ENCODE assay signal across 18 mouse cellular contexts in the genomic region with DNA sequence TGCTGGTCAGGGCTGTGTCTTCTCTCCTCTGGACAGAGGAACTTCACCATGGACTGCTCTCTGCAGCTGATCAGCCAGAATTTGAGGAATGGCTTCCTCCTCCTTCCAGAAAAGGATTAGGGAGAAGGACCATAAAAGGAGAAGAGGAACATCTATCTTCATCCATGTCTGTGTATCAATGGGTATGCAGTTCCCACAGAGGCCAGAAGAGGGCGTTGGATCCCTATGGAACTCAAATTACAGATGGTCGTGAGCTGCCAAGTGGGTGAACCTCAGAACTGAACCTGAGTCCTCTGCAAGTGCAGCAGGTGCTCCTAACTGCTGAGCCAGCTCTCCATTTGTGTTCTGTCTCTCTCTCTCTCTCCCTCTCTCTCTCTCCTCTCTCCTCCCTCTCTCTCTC. TPM values are rescaled to one million over a fixed set of nuclear protein-coding genes. Genes with fewer than 3 reads are reported as not detected.
A peak's percentile ranks its signal among the peaks of the same experiment; 100 is the strongest.
DNase-seq lines count a peak whose midpoint lies in the region; ATAC-seq and TF ChIP-seq lines count a peak whose summit lies in the region.
"Had no signal": no experiment of that assay in that cellular context is flagged by ENCODE, and none has a peak within 500 bp of the region (broad histone marks: within the 10 kb centered on the region; RNA-seq: fewer than 3 reads in every experiment).

No protein-coding gene starts in this region.

- TF ChIP-seq RAD21 in MEL (IDR thresholded peaks at IDR 0.05; ENCODE audit: low read depth, low read length): no peak

- H3K4me1 ChIP-seq in hindbrain, postnatal 0 days (ENCODE audit: insufficient read depth, low read length): peaks cover 3% of the 10 kb centered on the region; the same call in 1 of the 2 replicates
- 0 out of 2 replicates have a peak, but pooled peaks cover 3% of the 10 kb centered on the region for H3K4me1 ChIP-seq in hindbrain, embryonic 14.5 days (replicated peaks; ENCODE audit: control insufficient read depth, insufficient read depth, low read length)
- H3K4me1 ChIP-seq in liver, postnatal 0 days (ENCODE audit: insufficient read depth): no peaks in the 10 kb centered on the region
- peaks cover 7 to 13% of the 10 kb centered on the region in 2 experiments for H3K4me1 ChIP-seq in MEL (ENCODE audit: control insufficient read depth in 1 of 2, insufficient read depth in 2 of 2, low read length in 2 of 2)
- peaks cover 14% of the 10 kb centered on the region; the same call in 1 of the 2 replicates for H3K4me1 ChIP-seq in neural tube, embryonic 15.5 days
- H3K4me1 ChIP-seq: embryonic facial prominence, embryonic 12.5 days; forebrain, embryonic 12.5 days had no signal

- H3K36me3 ChIP-seq in hindbrain, postnatal 0 days (ENCODE audit: insufficient read depth, low read length): no peaks in the 10 kb centered on the region
- no peaks in the 10 kb centered on the region for H3K36me3 ChIP-seq in hindbrain, embryonic 14.5 days (replicated peaks; ENCODE audit: control insufficient read depth, insufficient read depth)
- H3K36me3 ChIP-seq in liver, postnatal 0 days (replicated peaks; ENCODE audit: insufficient read depth, low read length): no peaks in the 10 kb centered on the region
- peaks cover 0 to 9% of the 10 kb centered on the region in 2 experiments; a peak in 2 of 4 replicates for H3K36me3 ChIP-seq in MEL (ENCODE audit: control insufficient read depth in 1 of 2, insufficient read depth in 2 of 2, low read length in 2 of 2)
- peaks cover 4% of the 10 kb centered on the region; the same call in 1 of the 2 replicates for H3K36me3 ChIP-seq in neural tube, embryonic 15.5 days
- H3K36me3 ChIP-seq: embryonic facial prominence, embryonic 12.5 days; forebrain, embryonic 12.5 days had no signal

- no peak for ATAC-seq in hindbrain, postnatal 0 days
- no peak for ATAC-seq in hindbrain, embryonic 14.5 days (ENCODE audit: low FRiP score)
- no peak for ATAC-seq in liver, postnatal 0 days
- no peak for ATAC-seq in neural tube, embryonic 15.5 days (ENCODE audit: low FRiP score)
- ATAC-seq: hindbrain, embryonic 16.5 days had no signal

- no peaks in the 10 kb centered on the region for H3K79me2 ChIP-seq in MEL (ENCODE audit: control insufficient read depth, insufficient read depth, low read length, poor library complexity)

- peak; percentile 41 for TF ChIP-seq CTCF in hindbrain, postnatal 0 days (IDR thresholded peaks at IDR 0.05; ENCODE audit: low read depth)
- TF ChIP-seq CTCF in liver, postnatal 0 days (IDR thresholded peaks at IDR 0.05; ENCODE audit: low read depth): 0 out of 2 replicates have a peak, but pooled peaks have one; percentile 8
- TF ChIP-seq CTCF in MEL (IDR thresholded peaks at IDR 0.05 in 2 of 3, conservative IDR thresholded peaks at IDR 0.05 in 1 of 3; ENCODE audit: control insufficient read depth in 1 of 3, insufficient read depth in 1 of 3, low read depth in 2 of 3, low read length in 3 of 3, poor library complexity in 1 of 3, severe bottlenecking in 1 of 3): peak; percentile 30 to 88 (median 54); a peak in 5 of 6 replicates
- TF ChIP-seq CTCF in brain, embryonic 14.5 days (IDR thresholded peaks at IDR 0.05; ENCODE audit: borderline replicate concordance, extremely low read depth, insufficient read depth, insufficient read length): peak; percentile 39

- H3K4me3 ChIP-seq in hindbrain, postnatal 0 days (ENCODE audit: low read length): no peak overlapping the region
- no peak overlapping the region for H3K4me3 ChIP-seq in hindbrain, embryonic 14.5 days (replicated peaks; ENCODE audit: low read length)
- H3K4me3 ChIP-seq in liver, postnatal 0 days (ENCODE audit: low read depth, low read length): no peak overlapping the region
- no peak overlapping the region for H3K4me3 ChIP-seq in MEL (ENCODE audit: control insufficient read depth in 1 of 2, insufficient read depth in 1 of 2, low read depth in 2 of 2, low read length in 2 of 2)
- no peak overlapping the region for H3K4me3 ChIP-seq in neural tube, embryonic 15.5 days (replicated peaks)
- H3K4me3 ChIP-seq: embryonic facial prominence, embryonic 12.5 days; forebrain, embryonic 12.5 days; heart, embryonic 10.5 days; limb, embryonic 12.5 days; liver, embryonic 13.5 days had no signal

- H3K27me3 ChIP-seq in hindbrain, postnatal 0 days (ENCODE audit: insufficient read depth, low read length): no peaks in the 10 kb centered on the region
- H3K27me3 ChIP-seq in hindbrain, embryonic 14.5 days (ENCODE audit: control insufficient read depth, insufficient read depth, low read length): no peaks in the 10 kb centered on the region
- no peaks in the 10 kb centered on the region for H3K27me3 ChIP-seq in liver, postnatal 0 days (ENCODE audit: insufficient read depth, low read length)
- no peaks in the 10 kb centered on the region for H3K27me3 ChIP-seq in MEL (ENCODE audit: control insufficient read depth in 1 of 2, insufficient read depth in 2 of 2, low read length in 2 of 2)
- no peaks in the 10 kb centered on the region for H3K27me3 ChIP-seq in neural tube, embryonic 15.5 days (replicated peaks)
- H3K27me3 ChIP-seq: embryonic facial prominence, embryonic 12.5 days; forebrain, embryonic 12.5 days; limb, embryonic 12.5 days; liver, embryonic 13.5 days had no signal

- WGBS in hindbrain, postnatal 0 days: 88% methylated on average over 2 of the region's 2 CpGs
- 89% methylated on average over 2 of the region's 2 CpGs for WGBS in hindbrain, embryonic 14.5 days
- WGBS in liver, postnatal 0 days (ENCODE audit: insufficient replicate concordance): 69% methylated on average over 2 of the region's 2 CpGs
- 82% methylated on average over 2 of the region's 2 CpGs for WGBS in neural tube, embryonic 15.5 days

- no peak overlapping the region for H3K27ac ChIP-seq in hindbrain, postnatal 0 days
- no peak overlapping the region for H3K27ac ChIP-seq in hindbrain, embryonic 14.5 days
- H3K27ac ChIP-seq in liver, postnatal 0 days (ENCODE audit: low read depth): no peak overlapping the region
- no peak overlapping the region for H3K27ac ChIP-seq in MEL (ENCODE audit: control insufficient read depth, low read depth, low read length)
- H3K27ac ChIP-seq in neural tube, embryonic 15.5 days (replicated peaks): no peak overlapping the region
- H3K27ac ChIP-seq: embryonic facial prominence, embryonic 12.5 days; forebrain, embryonic 12.5 days; heart, embryonic 10.5 days; limb, embryonic 12.5 days; liver, embryonic 13.5 days had no signal

- no peak overlapping the region for H3K9ac ChIP-seq in hindbrain, postnatal 0 days (replicated peaks; ENCODE audit: low read length)
- no peak overlapping the region for H3K9ac ChIP-seq in hindbrain, embryonic 14.5 days
- no peak overlapping the region for H3K9ac ChIP-seq in liver, postnatal 0 days (replicated peaks)
- no peak overlapping the region for H3K9ac ChIP-seq in MEL (ENCODE audit: control insufficient read depth, low read depth, low read length, poor library complexity, severe bottlenecking)
- no peak overlapping the region for H3K9ac ChIP-seq in neural tube, embryonic 15.5 days (replicated peaks)
- H3K9ac ChIP-seq: embryonic facial prominence, embryonic 12.5 days; forebrain, embryonic 12.5 days; limb, embryonic 12.5 days; liver, embryonic 13.5 days had no signal

- H3K4me2 ChIP-seq in hindbrain, postnatal 0 days (ENCODE audit: low read depth, low read length): no peak overlapping the region
- H3K4me2 ChIP-seq in hindbrain, embryonic 14.5 days (replicated peaks): no peak overlapping the region
- no peak overlapping the region for H3K4me2 ChIP-seq in liver, postnatal 0 days (ENCODE audit: low read depth, low read length)
- H3K4me2 ChIP-seq in neural tube, embryonic 15.5 days: no peak overlapping the region
- H3K4me2 ChIP-seq: embryonic facial prominence, embryonic 12.5 days; forebrain, embryonic 12.5 days; limb, embryonic 12.5 days; liver, embryonic 13.5 days; midbrain, embryonic 11.5 days had no signal

- no peak for TF ChIP-seq EP300 in liver, postnatal 0 days (IDR thresholded peaks at IDR 0.05; ENCODE audit: low read depth)
- no peak for TF ChIP-seq EP300 in MEL (IDR thresholded peaks at IDR 0.05; ENCODE audit: low read depth in 1 of 2, low read length in 2 of 2)

- no peak for TF ChIP-seq POLR2A in MEL (IDR thresholded peaks at IDR 0.05; ENCODE audit: control insufficient read depth in 1 of 2, insufficient read depth in 1 of 2, low read depth in 1 of 2, low read length in 2 of 2, poor library complexity in 1 of 2)
- no peak for TF ChIP-seq POLR2A in brain, embryonic 14.5 days (IDR thresholded peaks at IDR 0.05; ENCODE audit: borderline replicate concordance, extremely low read depth, insufficient read depth, insufficient read length, poor library complexity, severe bottlenecking)

- no peaks in the 10 kb centered on the region for H3K9me3 ChIP-seq in hindbrain, postnatal 0 days (ENCODE audit: low read length)
- H3K9me3 ChIP-seq in hindbrain, embryonic 14.5 days (ENCODE audit: control insufficient read depth, low read length): no peaks in the 10 kb centered on the region
- H3K9me3 ChIP-seq in liver, postnatal 0 days (ENCODE audit: low read length): peaks cover 5% of the 10 kb centered on the region; the same call in 1 of the 2 replicates
- H3K9me3 ChIP-seq in MEL (replicated peaks; ENCODE audit: insufficient read depth, low read length): no peaks in the 10 kb centered on the region
- no peaks in the 10 kb centered on the region for H3K9me3 ChIP-seq in neural tube, embryonic 15.5 days (replicated peaks)
- H3K9me3 ChIP-seq: heart, embryonic 10.5 days; liver, embryonic 13.5 days had no signal

- no peak for DNase-seq in hindbrain, postnatal 0 days (ENCODE audit: low spot score)
- no peak for DNase-seq in hindbrain, embryonic 14.5 days (ENCODE audit: low spot score)
- no peak for DNase-seq in liver, postnatal 0 days
- DNase-seq in liver (no peak), MEL (ENCODE audit: low read depth, low spot score) (peak; percentile 56)
- no peak for DNase-seq in brain, embryonic 14.5 days (ENCODE audit: low read depth)
- no peak for DNase-seq in thymus, postnatal 36 days
- DNase-seq: cerebellum, adult 18-20 months; kidney, adult 11 months; liver, embryonic 13.5 days; thymus, adult 18-20 months had no signal

RNA-seq across cellular contexts. Expression of a gene that starts 15.2 kb away (rescaled TPM):
- total RNA-seq in hindbrain, postnatal 0 days (2014; rRNA removed): 18.7 and 22.4 TPM in 2 replicates
- 13.1 and 14.4 TPM in 2 replicates for polyA plus RNA-seq in hindbrain, postnatal 0 days (2015; fragmentation: Nextera tagmentation; extraction: Ambion mirVana)
- polyA plus RNA-seq in hindbrain, embryonic 14.5 days (2014; fragmentation: Nextera tagmentation; extraction: Ambion mirVana): 15.9 and 18.8 TPM in 2 replicates
- 2.5 TPM in 2 replicates for polyA plus RNA-seq in liver, postnatal 0 days (2015; fragmentation: Nextera tagmentation; extraction: Ambion mirVana)
- 9.1 and 14.2 TPM in 2 replicates for total RNA-seq in MEL (2012; rRNA removed)
- polyA plus RNA-seq in MEL (2012; ENCODE audit: insufficient read depth in 1 of 2, insufficient read length in 2 of 2, low read depth in 1 of 2, low replicate concordance in 2 of 2, missing spikeins in 1 of 2): 10 to 100 TPM in 1 of 2 experiments, not detected in 1; 12.1 TPM
- polyA plus RNA-seq in brain, embryonic 14.5 days (2012; rRNA removed): 18.0 and 20.4 TPM in 2 replicates
- polyA plus RNA-seq in neural tube, embryonic 15.5 days (2015; fragmentation: Nextera tagmentation; extraction: Ambion mirVana): 13.9 and 14.6 TPM in 2 replicates

RNA-seq across cellular contexts. Expression of a gene that starts 57.0 kb away (rescaled TPM):
- total RNA-seq in hindbrain, postnatal 0 days (2014; rRNA removed): 18.9 and 21.0 TPM in 2 replicates
- 59.4 and 60.8 TPM in 2 replicates for polyA plus RNA-seq in hindbrain, postnatal 0 days (2015; fragmentation: Nextera tagmentation; extraction: Ambion mirVana)
- polyA plus RNA-seq in hindbrain, embryonic 14.5 days (2014; fragmentation: Nextera tagmentation; extraction: Ambion mirVana): 99.4 and 117 TPM in 2 replicates
- 5.1 and 6.4 TPM in 2 replicates for polyA plus RNA-seq in liver, postnatal 0 days (2015; fragmentation: Nextera tagmentation; extraction: Ambion mirVana)
- total RNA-seq in MEL (2012; rRNA removed): 170 and 176 TPM in 2 replicates
- 100 to 1,000 TPM; 300 to 388 TPM for polyA plus RNA-seq in MEL (2012; ENCODE audit: insufficient read depth in 1 of 2, insufficient read length in 2 of 2, low read depth in 1 of 2, low replicate concordance in 2 of 2, missing spikeins in 1 of 2)
- 67.6 and 99.0 TPM in 2 replicates for polyA plus RNA-seq in brain, embryonic 14.5 days (2012; rRNA removed)
- polyA plus RNA-seq in neural tube, embryonic 15.5 days (2015; fragmentation: Nextera tagmentation; extraction: Ambion mirVana): 94.9 and 96.7 TPM in 2 replicates
